Mouse (Mus musculus) A20 (cell line): Measurements from ENCODE around the gene Ranbp9.
"Not testable (repeated sequence)": the region's sequence is repeated elsewhere in the genome, so short reads cannot be mapped to it uniquely, and the experiment has no call there.

Experiments
- DNase-seq: peaks from one replicate; pipeline ENCODE4 v3.0.0-alpha.2; 2011; ENCODE audit warnings: low read depth, low spot score

Ranbp9 gene

GRCm38 (mm10) chr13:43496660-43497059 is 15.6 kb upstream of the Ranbp9 start:
- no peak for DNase-seq

GRCm38 (mm10) chr13:43495645-43496044 is 14.6 kb upstream of the Ranbp9 start:
- DNase-seq = no peak

- no peak for DNase-seq
Measured at GRCm38 (mm10) chr13:43493725-43494124, 12.6 kb upstream of the Ranbp9 start.

GRCm38 (mm10) chr13:43493058-43493481 is 12.0 kb upstream of the Ranbp9 start:
- no peak for DNase-seq

GRCm38 (mm10) chr13:43486501-43487213 is 5.6 kb upstream of the Ranbp9 start:
- no peak for DNase-seq

- DNase-seq = no peak
Measured at GRCm38 (mm10) chr13:43485278-43485976, 4.3 kb upstream of the Ranbp9 start.

GRCm38 (mm10) chr13:43482782-43483181 is 1.7 kb upstream of the Ranbp9 start:
- no peak for DNase-seq

- DNase-seq = no peak
Measured at GRCm38 (mm10) chr13:43481859-43482245, 770 bp upstream of the Ranbp9 start.

- DNase-seq = no peak
Measured at GRCm38 (mm10) chr13:43480595-43480956, 506 bp downstream of the Ranbp9 start.

- DNase-seq = peak; percentile 62
Measured at GRCm38 (mm10) chr13:43479767-43480571, 1.1 kb downstream of the Ranbp9 start.

GRCm38 (mm10) chr13:43479024-43479705 is 1.9 kb downstream of the Ranbp9 start:
- DNase-seq = peak; percentile 48

GRCm38 (mm10) chr13:43478586-43478985 is 2.5 kb downstream of the Ranbp9 start:
- peak; percentile 42 for DNase-seq

- no peak for DNase-seq
Measured at GRCm38 (mm10) chr13:43477098-43477697, 3.9 kb downstream of the Ranbp9 start.

- no peak for DNase-seq
Measured at GRCm38 (mm10) chr13:43476226-43476625, 4.9 kb downstream of the Ranbp9 start.

- DNase-seq = no peak
Measured at GRCm38 (mm10) chr13:43474722-43475121, 6.4 kb downstream of the Ranbp9 start.

- not testable (repeated sequence) for DNase-seq
Measured at GRCm38 (mm10) chr13:43471861-43472260, 9.2 kb downstream of the Ranbp9 start.

- DNase-seq = no peak
Measured at GRCm38 (mm10) chr13:43469607-43470006, 11.5 kb downstream of the Ranbp9 start.

GRCm38 (mm10) chr13:43464605-43465004 is 16.5 kb downstream of the Ranbp9 start:
- DNase-seq = no peak

GRCm38 (mm10) chr13:43457161-43457560 is 23.9 kb downstream of the Ranbp9 start:
- DNase-seq = no peak

GRCm38 (mm10) chr13:43454431-43454830 is 26.7 kb downstream of the Ranbp9 start:
- DNase-seq = no peak

GRCm38 (mm10) chr13:43452843-43453605 is 28.1 kb downstream of the Ranbp9 start:
- no peak for DNase-seq
